Mouse (Mus musculus): ENCODE measurements around the gene Olfr1344. TPM values are rescaled to one million over a fixed set of nuclear protein-coding genes. Genes with fewer than 3 reads are reported as not detected.

The Olfr1344 gene
- polyA plus RNA-seq (2012; ENCODE audit: low replicate concordance): 0.26 TPM in 1 of 2 replicates, not detected in the other

DNA sequence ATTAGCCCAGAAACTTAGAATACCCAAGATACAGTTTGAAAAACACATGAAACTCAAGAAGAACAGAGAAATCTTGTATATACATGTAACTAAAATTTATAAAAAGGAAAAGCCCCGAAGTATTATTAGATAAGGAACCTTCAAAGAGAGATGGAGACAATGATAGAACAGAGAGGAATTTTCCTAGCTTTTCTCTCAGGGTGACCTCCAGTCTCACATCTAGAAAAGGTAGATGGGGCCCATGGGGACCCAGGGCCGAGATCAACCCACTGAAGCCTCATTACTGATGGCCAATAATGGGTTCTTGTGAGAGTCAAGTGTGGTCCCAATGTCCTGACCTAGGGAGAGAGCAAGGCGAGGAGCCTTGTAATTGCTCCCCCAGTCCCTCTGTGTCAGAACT is at the start of gene Olfr1344:
TSS of gene Olfr1344 (plus strand) at position 301 of the 400 bp plus-strand sequence.

DNA sequence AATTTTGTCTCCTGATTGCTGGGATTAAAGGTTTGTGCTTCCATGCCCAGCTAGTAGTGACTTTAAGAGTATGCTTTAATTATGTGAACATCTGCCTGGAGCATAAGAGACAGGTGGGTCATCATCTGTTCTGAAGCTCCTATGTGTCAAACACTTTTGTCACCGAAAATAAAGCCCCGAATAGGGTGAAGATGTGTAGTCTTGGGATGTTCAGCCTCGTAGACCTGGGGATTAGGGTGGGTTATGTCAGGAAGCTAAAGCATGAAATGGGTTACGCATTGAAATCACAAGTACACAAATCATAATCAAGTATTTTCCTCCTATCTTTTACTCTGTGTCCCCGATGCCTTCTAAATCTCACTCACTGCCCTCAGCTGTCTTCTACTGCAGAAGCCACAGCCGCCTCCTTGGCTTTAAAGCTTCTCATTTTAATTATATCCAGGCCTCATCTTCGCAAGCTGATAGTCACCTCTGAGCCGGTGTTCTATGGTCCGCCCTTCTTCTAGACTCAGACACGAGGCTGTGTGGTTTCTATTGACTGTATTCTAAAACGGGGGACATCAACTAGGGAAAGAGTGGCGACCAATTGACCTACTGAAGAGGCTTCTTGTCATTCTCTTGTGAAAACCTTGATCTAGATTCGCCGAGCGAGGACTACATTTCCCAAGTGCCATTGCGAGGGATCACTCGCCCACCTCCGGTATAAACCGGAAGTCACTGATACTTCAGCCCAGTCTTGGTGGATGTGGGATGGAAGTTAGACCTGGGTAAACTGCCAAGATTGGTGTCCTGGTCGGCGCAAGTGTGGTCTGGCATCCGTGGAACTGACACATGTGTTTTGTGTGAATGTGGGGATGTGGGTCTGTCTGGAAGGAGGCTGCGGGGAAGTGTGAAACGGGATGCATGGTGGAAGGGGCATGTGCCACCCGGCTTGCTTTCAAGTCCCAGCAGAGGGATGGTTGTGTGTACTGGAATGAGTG is 40.2 kb upstream of the Olfr1344 start, which contains the start of gene Smim17:
TSS of gene Smim17 (plus strand) at position 720 of the 980 bp plus-strand sequence.

DNA sequence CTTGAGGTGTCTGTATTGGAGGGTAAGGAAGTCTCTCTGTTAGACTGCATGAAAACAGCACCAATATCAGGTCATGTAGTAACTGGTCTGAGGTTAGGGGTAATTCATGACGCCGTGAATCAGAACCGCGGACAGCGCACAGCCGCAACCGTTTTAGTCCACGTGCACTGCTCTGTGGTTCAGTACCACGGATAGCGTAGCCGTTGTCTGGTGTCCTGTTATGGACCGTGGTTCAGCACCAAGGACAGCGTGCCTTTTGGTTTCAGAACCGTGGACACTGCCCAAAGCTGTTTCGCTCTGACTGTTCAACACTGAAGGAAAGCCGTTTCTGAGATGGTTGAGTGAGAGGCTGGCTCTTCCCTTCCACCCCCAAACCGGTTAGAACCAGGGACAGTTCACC is 28.4 kb upstream of the Olfr1344 start, which contains the start of gene Gm20715:
TSS of gene Gm20715 (plus strand) at position 235 of the 400 bp plus-strand sequence.

DNA sequence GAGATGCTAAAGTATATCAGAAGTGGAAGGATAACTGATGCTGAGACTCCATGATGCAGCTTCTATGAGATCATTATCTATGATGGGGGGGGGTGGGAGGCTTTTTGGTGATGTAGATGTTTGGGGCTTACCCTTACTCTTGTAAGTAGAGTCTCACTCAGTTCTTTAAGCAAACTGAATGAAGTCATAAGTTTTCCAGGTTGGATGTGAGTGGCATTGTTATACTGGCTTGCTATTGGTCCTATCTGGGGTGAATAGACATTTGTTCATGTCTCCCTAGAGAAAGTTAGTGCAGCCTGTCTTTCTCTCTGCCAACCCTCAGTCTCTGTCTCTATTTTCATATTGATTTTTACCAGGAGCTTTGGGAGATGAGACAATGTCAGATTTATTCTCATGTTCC is 17.4 kb downstream of the Olfr1344 start, which contains the start of gene Olfr1336:
TSS of gene Olfr1336 (plus strand) at position 301 of the 400 bp plus-strand sequence.

DNA sequence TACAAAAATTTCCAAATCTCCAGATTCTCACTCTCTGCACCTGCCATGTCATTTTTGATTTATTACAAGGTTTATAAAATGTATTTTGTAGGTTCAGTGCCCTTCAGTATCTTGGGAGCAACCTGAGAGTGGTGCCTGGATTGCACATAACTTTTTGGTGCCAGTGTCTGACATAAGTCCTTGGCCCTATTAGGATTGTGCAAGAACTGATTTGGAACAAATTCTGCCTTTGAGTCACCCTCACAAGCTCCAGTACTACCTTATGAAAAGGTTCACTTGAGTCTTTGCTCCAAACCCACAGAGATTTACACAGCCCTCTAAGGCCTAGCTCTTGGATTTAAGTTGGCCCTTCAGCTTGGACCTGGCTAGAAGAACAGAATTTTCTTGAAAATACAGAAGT is 28.5 kb downstream of the Olfr1344 start, which contains the start of gene Olfr1346:
TSS of gene Olfr1346 (plus strand) at position 151 of the 400 bp plus-strand sequence.

DNA sequence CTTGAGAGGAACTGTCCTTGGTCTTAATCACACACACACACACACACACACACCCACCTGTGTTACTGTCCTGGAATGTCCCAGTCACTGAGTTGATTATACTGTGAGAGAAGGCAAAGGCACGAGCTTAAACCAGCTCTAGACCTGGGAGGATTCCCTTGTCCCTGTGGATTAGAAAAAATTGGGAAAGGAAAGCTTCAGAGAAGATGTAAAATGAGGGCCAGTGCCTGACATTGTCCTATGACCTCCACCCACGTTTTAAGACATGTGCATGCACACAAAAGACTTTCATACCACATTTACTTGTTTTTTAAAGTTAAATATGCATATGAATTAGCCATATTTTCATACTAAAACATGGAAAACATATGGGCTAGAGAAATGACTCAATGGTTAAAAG is 48.4 kb downstream of the Olfr1344 start, which contains the start of gene Olfr5:
TSS of gene Olfr5 (minus strand) at position 101 of the 400 bp plus-strand sequence.

Other genes starting within 250 kb of the Olfr1344 start
- not detected in 2 replicates for gene Galp, start 241.6 kb upstream of the Olfr1344 start, polyA plus RNA-seq (2012; ENCODE audit: low replicate concordance)
- not detected in 2 replicates for gene Zscan5b, start 216.4 kb upstream of the Olfr1344 start, polyA plus RNA-seq (2012; ENCODE audit: low replicate concordance)
- not detected in 2 replicates for gene Epp13, start 186.0 kb upstream of the Olfr1344 start, polyA plus RNA-seq (2012; ENCODE audit: low replicate concordance)
- 0.10 and 0.88 TPM in 2 replicates for gene Zfp667, start 152.1 kb upstream of the Olfr1344 start, polyA plus RNA-seq (2012; ENCODE audit: low replicate concordance)
- 1.8 TPM in 2 replicates for gene Zfp583, start 107.4 kb upstream of the Olfr1344 start, polyA plus RNA-seq (2012; ENCODE audit: low replicate concordance)
- 0.07 and 0.08 TPM in 2 replicates for gene Gm3854, start 94.9 kb upstream of the Olfr1344 start, polyA plus RNA-seq (2012; ENCODE audit: low replicate concordance)
- 0.30 and 0.37 TPM in 2 replicates for gene Zfp78, start 75.4 kb upstream of the Olfr1344 start, polyA plus RNA-seq (2012; ENCODE audit: low replicate concordance)
- gene Zfp28, start 55.4 kb upstream of the Olfr1344 start, polyA plus RNA-seq (2012; ENCODE audit: low replicate concordance): 1.2 and 1.6 TPM in 2 replicates
- gene Smim17, start 40.0 kb upstream of the Olfr1344 start, polyA plus RNA-seq (2012; ENCODE audit: low replicate concordance): not detected in 2 replicates
- not detected in 2 replicates for gene Gm20715, start 28.4 kb upstream of the Olfr1344 start, polyA plus RNA-seq (2012; ENCODE audit: low replicate concordance)
- not detected in 2 replicates for gene Olfr1336, start 17.5 kb downstream of the Olfr1344 start, polyA plus RNA-seq (2012; ENCODE audit: low replicate concordance)
- gene Olfr1346, start 28.4 kb downstream of the Olfr1344 start, polyA plus RNA-seq (2012; ENCODE audit: low replicate concordance): not detected in 2 replicates
- not detected in 2 replicates for gene Olfr5, start 48.3 kb downstream of the Olfr1344 start, polyA plus RNA-seq (2012; ENCODE audit: low replicate concordance)
- gene Olfr1347, start 61.1 kb downstream of the Olfr1344 start, polyA plus RNA-seq (2012; ENCODE audit: low replicate concordance): not detected in 2 replicates
- gene Olfr1348, start 70.1 kb downstream of the Olfr1344 start, polyA plus RNA-seq (2012; ENCODE audit: low replicate concordance): not detected in 2 replicates
- not detected in 2 replicates for gene Olfr1349, start 84.3 kb downstream of the Olfr1344 start, polyA plus RNA-seq (2012; ENCODE audit: low replicate concordance)
- gene Olfr1350, start 126.2 kb downstream of the Olfr1344 start, polyA plus RNA-seq (2012; ENCODE audit: low replicate concordance): not detected in 2 replicates

Measured in hematopoietic multipotent progenitor cell, adult 10-12 weeks (in vitro differentiated cells).